Mouse (Mus musculus) bone marrow macrophage, adult 2 months (primary cell): ENCODE results near the gene Bahd1.

Experiments
- CTCF ChIP-seq: IDR thresholded peaks from 2 replicates; pipeline ENCODE4 v1.5.1; 2012; ENCODE audit warnings: low read depth, mild to moderate bottlenecking, low read length, moderate library complexity
- POLR2A ChIP-seq: IDR thresholded peaks from 2 replicates; pipeline ENCODE4 v1.6.1; 2012; ENCODE audit warnings: mild to moderate bottlenecking, low read depth, low read length, borderline replicate concordance

GRCm38 (mm10) chr2:118891173-118891572 is 9.0 kb upstream of the Bahd1 start:
- TF ChIP-seq CTCF = no peak
- no peak for TF ChIP-seq POLR2A
